Mouse (Mus musculus) kidney, postnatal 0 days (tissue): Measurements from ENCODE around the gene Coq4. TPM values are rescaled to one million over a fixed set of nuclear protein-coding genes. Genes with fewer than 3 reads are reported as not detected.

Source experiments
- ATAC-seq: fragments of 200-750 bp; cut with Nextera tagmentation; replicated peaks from 2 replicates; pipeline ENCODE4 v1.8.0; 2017; ENCODE audit warnings: low read depth, moderate number of reproducible peaks, moderate TSS enrichment, moderate library complexity; ENCODE audit not compliant: low FRiP score
- DNase-seq: peaks from one replicate; pipeline ENCODE4 v3.0.0-alpha.2; 2016; ENCODE audit warnings: low spot score
- H3K27ac ChIP-seq: fragments of 300-500 bp; sonication (generic); 2 replicates; pipeline ENCODE4 v1.5.1; 2014; ENCODE audit warnings: mild to moderate bottlenecking
- H3K27me3 ChIP-seq: fragments of 300-500 bp; sonication (generic); 2 replicates; pipeline ENCODE4 v1.6.1; 2014; ENCODE audit warnings: low read length, mixed read lengths; ENCODE audit not compliant: insufficient read depth
- H3K36me3 ChIP-seq: fragments of 300-500 bp; sonication (generic); 2 replicates; pipeline ENCODE4 v1.6.1; 2014; ENCODE audit warnings: low read length, mixed read lengths; ENCODE audit not compliant: insufficient read depth
- H3K4me1 ChIP-seq: fragments of 300-500 bp; sonication (generic); replicated peaks from 2 replicates; pipeline ENCODE4 v1.6.1; 2014; ENCODE audit warnings: antibody characterized with exemption, low read length, mixed read lengths; ENCODE audit not compliant: insufficient read depth
- H3K4me2 ChIP-seq: fragments of 300-500 bp; sonication (generic); 2 replicates; pipeline ENCODE4 v1.6.1; 2014; ENCODE audit warnings: mild to moderate bottlenecking, low read length, moderate library complexity, mixed read lengths
- H3K4me3 ChIP-seq: fragments of 300-500 bp; sonication (generic); replicated peaks from 2 replicates; pipeline ENCODE4 v1.5.1; 2014; ENCODE audit warnings: low read depth, low read length
- H3K9ac ChIP-seq: fragments of 300-500 bp; sonication (generic); 2 replicates; pipeline ENCODE4 v1.6.1; 2014; ENCODE audit warnings: low read depth, low read length
- H3K9me3 ChIP-seq: fragments of 300-500 bp; sonication (generic); replicated peaks from 2 replicates; pipeline ENCODE4 v1.6.1; 2016; ENCODE audit warnings: low read length, inconsistent platforms, mixed read lengths
- CTCF ChIP-seq: IDR thresholded peaks from 2 replicates; pipeline ENCODE4 v1.5.1; 2016; ENCODE audit warnings: antibody characterized with exemption, low read depth, mild to moderate bottlenecking, moderate library complexity
- WGBS: fragments of 180-500 bp; shearing (Covaris S2); extraction: QIAGEN DNeasy Blood & Tissue Kit; methylation state at CpG from one replicate; pipeline ENCODE4 v1.1.7; 2014; 5-methylcytosine and 5-hydroxymethylcytosine counted together
- polyA plus RNA-seq: library from polyadenylated mRNA; unstranded; fragments of >200 nt; fragmentation: Nextera tagmentation; extraction: Ambion mirVana; gene quantifications from 2 replicates; pipeline ENCODE4 v1.2.1, GENCODE M21; 2015

Coq4 gene
- polyA plus RNA-seq, 1 experiment from 2014 or later: 29.3 TPM

GRCm38 (mm10) chr2:29747852-29748251 is 39.4 kb upstream of the Coq4 start:
- H3K4me2 ChIP-seq: no peak overlapping the region
- 58% methylated on average over 5 of the region's 5 CpGs for WGBS
- no peak overlapping the region for H3K4me3 ChIP-seq
- peaks cover 16% of the 10 kb centered on the region; the same call in 1 of the 2 replicates for H3K27me3 ChIP-seq
- no peaks in the 10 kb centered on the region for H3K36me3 ChIP-seq
- H3K27ac ChIP-seq: no peak overlapping the region
- no peaks in the 10 kb centered on the region for H3K9me3 ChIP-seq
- no peak for ATAC-seq
- peaks cover 16% of the 10 kb centered on the region; the same call in 1 of the 2 replicates for H3K4me1 ChIP-seq
- H3K9ac ChIP-seq: 0 out of 2 replicates have a peak overlapping the region, but pooled peaks have one; percentile 40
- DNase-seq: no peak
- TF ChIP-seq CTCF: peak; percentile 55

- Histone ChIP-seq H3K9me3 (no peaks in the 10 kb centered on the region), H3K9ac (no peak overlapping the region), H3K27me3 (peaks cover 20% of the 10 kb centered on the region; the same call in 1 of the 2 replicates), H3K4me2 (no peak overlapping the region), H3K4me3 (no peak overlapping the region), H3K36me3 (no peaks in the 10 kb centered on the region), H3K4me1 (peaks cover 16% of the 10 kb centered on the region; the same call in 1 of the 2 replicates), H3K27ac (no peak overlapping the region)
- no peak for DNase-seq
- WGBS: 84% methylated on average over 4 of the region's 4 CpGs
- no peak for ATAC-seq
- no peak for TF ChIP-seq CTCF
Measured at GRCm38 (mm10) chr2:29748499-29748898, 38.8 kb upstream of the Coq4 start.

DNA sequence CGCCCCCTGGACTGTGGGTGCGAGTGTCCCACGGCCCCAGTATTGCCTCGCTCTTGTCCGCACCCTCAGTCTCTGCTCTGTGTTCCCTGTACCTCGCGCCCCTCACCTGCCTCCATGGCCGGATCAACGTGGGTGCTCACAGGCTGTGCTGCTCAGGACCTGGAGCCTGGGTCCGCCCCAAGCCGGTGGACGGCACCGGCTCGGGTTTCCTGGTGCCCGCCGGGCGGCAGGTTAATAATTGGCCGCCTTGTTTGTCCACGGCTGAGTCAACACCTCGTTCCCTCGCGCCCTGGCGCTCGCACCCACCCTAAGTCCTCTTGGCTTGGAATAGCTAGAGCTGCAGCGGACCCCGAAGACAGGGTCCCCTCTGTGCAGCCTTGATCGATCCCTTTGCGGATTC is 35.8 kb upstream of the Coq4 start, which contains the start of gene Gm13420:
Gene Gm13420, minus strand, starts transcription at position 189 of the 400 bp plus-strand sequence.
- ATAC-seq: peak; percentile 78
- peak; percentile 12; the same call in 1 of the 2 replicates for TF ChIP-seq CTCF
- 3% methylated on average over 28 of the region's 28 CpGs for WGBS
- no peaks in the 10 kb centered on the region for H3K36me3 ChIP-seq
- DNase-seq: peak; percentile 40
- H3K4me3 ChIP-seq: peak within 1 kb of the TSS; percentile 13; the same call in 1 of the 2 replicates
- H3K9ac ChIP-seq: peak within 1 kb of the TSS; percentile 47; the same call in 1 of the 2 replicates
- H3K4me2 ChIP-seq: peak within 1 kb of the TSS; percentile 59
- H3K4me1 ChIP-seq: peaks cover 16% of the 10 kb centered on the region; the same call in 1 of the 2 replicates
- peaks cover 20% of the 10 kb centered on the region; the same call in 1 of the 2 replicates for H3K27me3 ChIP-seq
- peak within 1 kb of the TSS; percentile 68 for H3K27ac ChIP-seq
- no peaks in the 10 kb centered on the region for H3K9me3 ChIP-seq

DNA sequence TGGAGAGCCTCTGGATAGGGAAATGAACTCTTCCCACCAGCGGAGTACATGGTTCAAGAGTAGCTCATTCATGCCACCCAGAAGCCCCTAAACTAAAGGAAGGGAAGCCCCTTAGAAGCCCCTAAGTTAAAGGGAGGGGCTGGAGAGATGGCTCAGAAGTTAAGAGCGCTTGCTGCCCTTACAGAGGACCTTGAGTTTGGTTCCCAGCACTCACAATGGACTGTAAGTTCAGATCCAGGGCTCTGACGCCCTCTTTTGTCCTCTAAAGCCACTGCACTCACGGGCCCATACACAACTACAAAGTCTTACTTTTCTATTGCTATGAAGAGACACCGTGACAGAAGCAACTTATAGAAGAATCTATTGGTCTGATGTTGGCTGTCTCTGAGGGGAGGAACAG is 34.9 kb upstream of the Coq4 start:
- no peak for TF ChIP-seq CTCF
- no peaks in the 10 kb centered on the region for H3K9me3 ChIP-seq
- H3K4me3 ChIP-seq: no peak overlapping the region
- H3K4me1 ChIP-seq: peaks cover 11% of the 10 kb centered on the region; the same call in 1 of the 2 replicates
- peaks cover 15% of the 10 kb centered on the region; the same call in 1 of the 2 replicates for H3K27me3 ChIP-seq
- no peak overlapping the region for H3K9ac ChIP-seq
- no peaks in the 10 kb centered on the region for H3K36me3 ChIP-seq
- H3K27ac ChIP-seq: peak overlapping the region; percentile 68; the same call in 1 of the 2 replicates
- no peak for ATAC-seq
- WGBS: 92% methylated on average over 5 of the region's 5 CpGs
- DNase-seq: no peak
- no peak overlapping the region for H3K4me2 ChIP-seq

- ATAC-seq (no peak), DNase-seq (no peak)
- Histone ChIP-seq H3K4me1 (0 out of 2 replicates have a peak, but pooled peaks cover 6% of the 10 kb centered on the region), H3K27me3 (peaks cover 15% of the 10 kb centered on the region; the same call in 1 of the 2 replicates), H3K4me3 (no peak overlapping the region), H3K4me2 (no peak overlapping the region), H3K36me3 (no peaks in the 10 kb centered on the region), H3K9ac (no peak overlapping the region), H3K27ac (no peak overlapping the region), H3K9me3 (no peaks in the 10 kb centered on the region)
- no peak for TF ChIP-seq CTCF
Measured at GRCm38 (mm10) chr2:29755693-29756092, 31.6 kb upstream of the Coq4 start.

GRCm38 (mm10) chr2:29764831-29765230 is 22.5 kb upstream of the Coq4 start:
- ATAC-seq: no peak

More at GRCm38 (mm10) chr2:29764831-29765230, 22.5 kb upstream of the Coq4 start:
- DNase-seq: peak; percentile 78
- H3K4me3 ChIP-seq: no peak overlapping the region
- no peaks in the 10 kb centered on the region for H3K9me3 ChIP-seq
- no peak overlapping the region for H3K9ac ChIP-seq
- no peaks in the 10 kb centered on the region for H3K27me3 ChIP-seq
- no peaks in the 10 kb centered on the region for H3K36me3 ChIP-seq
- no peaks in the 10 kb centered on the region for H3K4me1 ChIP-seq
- peak; percentile 97 for TF ChIP-seq CTCF
- WGBS: 9% methylated on average over 1 of the region's 1 CpGs
- no peak overlapping the region for H3K4me2 ChIP-seq
- no peak overlapping the region for H3K27ac ChIP-seq
